Mouse (Mus musculus): Measurements from ENCODE around the gene Sox5.

DNA sequence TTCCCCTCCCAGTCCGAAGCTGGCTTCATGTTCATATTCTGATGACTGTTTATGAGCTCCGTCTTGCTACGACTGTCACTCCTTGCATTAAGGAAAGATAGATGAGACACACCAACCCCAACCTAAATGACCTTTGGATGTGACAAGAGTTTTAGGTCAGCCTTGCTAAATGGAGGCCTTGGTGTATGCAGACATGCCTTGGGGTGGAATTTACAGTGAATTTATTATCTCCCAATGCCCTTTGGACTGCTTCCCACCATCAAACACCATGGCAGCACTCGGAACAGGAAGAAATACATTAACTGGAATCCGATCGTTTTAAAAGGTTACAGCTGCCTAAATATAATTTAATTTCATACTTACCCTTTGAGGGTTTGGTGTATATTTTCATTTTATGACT, 858.6 kb downstream of the Sox5 start:
- TF ChIP-seq CTCF (IDR thresholded peaks at IDR 0.05) = no peak
- TF ChIP-seq POLR2A (IDR thresholded peaks at IDR 0.05; ENCODE audit: insufficient read depth, low read depth, low read length) = no peak
- no peak for TF ChIP-seq EP300 (IDR thresholded peaks at IDR 0.05; ENCODE audit: insufficient read depth, low read depth, low read length)

Measured in heart, adult 2 months (tissue).